Mouse (Mus musculus) ES-Bruce4 (cell line): ENCODE measurements at regions not wholly inside any gene's neighbourhood (a gene's known extent, or its start where the extent isn't known, plus 50 kb on each side); places are given as distances from the start of the nearest gene placed in this dataset.

Experiments
- H3K27ac ChIP-seq: 2 replicates; pipeline ENCODE4 v1.5.1; 2012; ENCODE audit warnings: low read length, inconsistent platforms; ENCODE audit not compliant: insufficient read depth
- H3K27me3 ChIP-seq: 2 replicates; pipeline ENCODE4 v1.6.1; 2012; ENCODE audit warnings: mild to moderate bottlenecking, low read length, inconsistent platforms; ENCODE audit not compliant: control insufficient read depth, poor library complexity, insufficient read depth, severe bottlenecking
- H3K36me3 ChIP-seq: 2 replicates; pipeline ENCODE4 v1.6.1; 2012; ENCODE audit warnings: inconsistent platforms, mild to moderate bottlenecking, low read length, moderate library complexity; ENCODE audit not compliant: control insufficient read depth, poor library complexity, insufficient read depth, severe bottlenecking
- H3K4me1 ChIP-seq: one replicate; pipeline ENCODE4 v1.8.1; 2011; ENCODE audit warnings: low read length; ENCODE audit not compliant: control insufficient read depth, insufficient read depth
- H3K4me3 ChIP-seq: 2 replicates; pipeline ENCODE4 v1.5.1; 2011; ENCODE audit warnings: low read depth, mild to moderate bottlenecking, low read length
- H3K9ac ChIP-seq: 2 replicates; pipeline ENCODE4 v1.6.1; 2012; ENCODE audit warnings: low read depth, mild to moderate bottlenecking, inconsistent platforms; ENCODE audit not compliant: poor library complexity, severe bottlenecking
- H3K9me3 ChIP-seq: replicated peaks from 2 replicates; pipeline ENCODE4 v1.6.1; 2012; ENCODE audit warnings: mild to moderate bottlenecking, low read length, inconsistent platforms; ENCODE audit not compliant: control insufficient read depth, poor library complexity, insufficient read depth, severe bottlenecking
- CTCF ChIP-seq: IDR thresholded peaks from one replicate; pipeline ENCODE4 v1.8.1; 2011; ENCODE audit warnings: low read depth, low read length
- EP300 ChIP-seq: IDR thresholded peaks from 2 replicates; pipeline ENCODE4 v1.6.1; 2011; ENCODE audit warnings: low read depth, low read length; ENCODE audit not compliant: insufficient read depth
- POLR2A ChIP-seq: IDR thresholded peaks from one replicate; pipeline ENCODE4 v1.8.1; 2011; ENCODE audit warnings: low read length; ENCODE audit not compliant: insufficient read depth

DNA sequence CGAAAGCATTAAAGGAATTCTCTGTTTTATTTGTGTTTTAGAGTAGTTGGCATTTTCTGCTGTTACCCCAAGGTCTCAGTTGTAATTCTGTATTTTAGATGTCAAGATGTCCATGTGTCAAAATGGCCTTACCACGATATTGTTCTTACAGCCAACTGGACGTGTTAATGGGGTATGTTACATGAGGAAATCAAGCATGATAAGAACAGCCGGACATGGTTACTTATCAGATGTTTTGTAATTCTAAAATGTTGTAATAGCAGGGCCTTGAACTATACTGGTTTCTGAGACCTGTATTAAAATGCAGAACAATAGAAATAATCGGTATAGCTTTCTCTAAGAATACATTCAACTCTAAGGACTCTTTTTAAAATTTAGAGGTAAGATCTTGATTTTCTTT, 201.3 kb downstream of the Foxo1 start:
- no peak overlapping the region for H3K27ac ChIP-seq
- no peaks in the 10 kb centered on the region for H3K36me3 ChIP-seq
- peaks cover 8% of the 10 kb centered on the region; the same call in 1 of the 2 replicates for H3K9me3 ChIP-seq
- TF ChIP-seq EP300 (no peak), CTCF (no peak), POLR2A (no peak)
- H3K27me3 ChIP-seq = no peaks in the 10 kb centered on the region
- H3K4me1 ChIP-seq = no peaks in the 10 kb centered on the region
- no peak overlapping the region for H3K9ac ChIP-seq
- H3K4me3 ChIP-seq = no peak overlapping the region

DNA sequence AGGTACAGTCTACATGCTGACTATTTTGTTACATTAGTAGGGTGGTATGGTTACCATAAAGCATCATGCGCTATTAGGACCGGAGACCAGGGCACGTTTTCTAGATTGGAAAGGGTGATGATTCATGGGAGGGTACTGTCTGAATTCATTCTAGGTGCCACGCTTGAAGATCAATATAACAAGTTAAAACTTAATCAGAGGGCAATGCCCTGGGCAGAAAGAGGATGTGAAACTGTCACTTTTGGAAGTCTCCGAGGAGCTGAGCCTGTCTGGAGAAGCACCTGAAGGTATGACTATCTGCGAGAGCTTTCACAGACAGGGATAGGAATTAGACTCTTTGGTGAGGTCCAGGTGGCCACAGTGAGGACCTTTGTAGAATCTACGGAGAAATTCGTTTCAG, 200.2 kb downstream of the Foxo1 start:
- Histone ChIP-seq H3K36me3 (no peaks in the 10 kb centered on the region), H3K9ac (no peak overlapping the region), H3K9me3 (peaks cover 8% of the 10 kb centered on the region; the same call in 1 of the 2 replicates), H3K27ac (no peak overlapping the region), H3K4me1 (peaks cover 4% of the 10 kb centered on the region), H3K4me3 (no peak overlapping the region), H3K27me3 (no peaks in the 10 kb centered on the region)
- TF ChIP-seq POLR2A = no peak
- TF ChIP-seq EP300 = no peak
- TF ChIP-seq CTCF = no peak

DNA sequence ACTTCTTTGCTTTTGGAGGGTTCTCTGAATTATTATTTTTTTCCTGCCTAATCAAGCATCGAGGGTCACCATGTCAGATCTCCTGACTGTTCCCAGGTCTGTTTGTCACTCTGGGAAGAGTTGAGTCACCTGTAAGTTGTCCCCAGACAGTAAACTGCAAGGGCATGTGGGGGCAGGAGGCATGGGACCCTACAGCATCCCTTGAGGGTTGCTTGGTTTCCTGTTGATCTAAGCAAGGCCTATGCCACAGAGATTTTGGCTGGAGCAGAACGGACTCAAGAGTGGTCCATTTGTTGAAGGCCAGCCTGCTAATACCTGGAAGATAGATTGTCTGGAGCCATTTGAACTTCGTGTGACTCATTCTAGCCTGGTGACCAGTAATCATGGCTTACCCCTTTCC, 199.7 kb downstream of the Foxo1 start:
- Histone ChIP-seq H3K27me3 (no peaks in the 10 kb centered on the region), H3K4me3 (no peak overlapping the region), H3K9ac (no peak overlapping the region), H3K27ac (no peak overlapping the region), H3K9me3 (peaks cover 8% of the 10 kb centered on the region; the same call in 1 of the 2 replicates), H3K4me1 (peaks cover 4% of the 10 kb centered on the region), H3K36me3 (no peaks in the 10 kb centered on the region)
- no peak for TF ChIP-seq CTCF
- no peak for TF ChIP-seq EP300
- TF ChIP-seq POLR2A = no peak

DNA sequence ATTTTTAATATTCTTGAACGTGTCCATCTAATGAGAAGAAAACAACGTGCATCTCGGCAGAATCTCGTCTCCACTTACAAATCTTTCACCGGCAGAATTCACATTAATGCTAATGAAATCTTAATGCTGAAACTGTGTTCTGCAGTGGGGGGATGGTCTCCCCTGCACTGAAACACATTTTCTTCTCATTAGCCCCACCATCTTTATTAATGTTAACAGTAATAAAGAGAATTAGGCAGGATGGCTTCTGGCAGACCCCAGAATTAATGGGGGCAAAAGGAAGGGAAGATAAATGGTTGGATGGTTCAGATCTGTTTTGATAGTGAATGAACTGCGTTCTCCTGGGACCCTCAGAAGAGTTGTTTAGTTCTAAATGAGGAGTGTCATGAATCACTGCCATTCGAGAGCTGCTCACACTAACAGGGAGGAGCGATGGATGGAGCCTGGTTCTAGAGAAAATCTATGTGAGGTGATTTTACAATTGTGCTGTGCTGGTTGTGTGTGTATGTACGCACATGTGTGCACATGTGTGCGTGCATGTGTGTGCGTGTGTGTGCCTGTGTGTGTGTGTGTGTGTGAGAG, 198.9 kb downstream of the Foxo1 start:
- peaks cover 8% of the 10 kb centered on the region; the same call in 1 of the 2 replicates for H3K9me3 ChIP-seq
- H3K27ac ChIP-seq = no peak overlapping the region
- TF ChIP-seq POLR2A = no peak
- TF ChIP-seq EP300 = no peak
- TF ChIP-seq CTCF = no peak
- H3K36me3 ChIP-seq = no peaks in the 10 kb centered on the region
- peaks cover 4% of the 10 kb centered on the region for H3K4me1 ChIP-seq
- H3K9ac ChIP-seq = no peak overlapping the region
- no peaks in the 10 kb centered on the region for H3K27me3 ChIP-seq
- no peak overlapping the region for H3K4me3 ChIP-seq

DNA sequence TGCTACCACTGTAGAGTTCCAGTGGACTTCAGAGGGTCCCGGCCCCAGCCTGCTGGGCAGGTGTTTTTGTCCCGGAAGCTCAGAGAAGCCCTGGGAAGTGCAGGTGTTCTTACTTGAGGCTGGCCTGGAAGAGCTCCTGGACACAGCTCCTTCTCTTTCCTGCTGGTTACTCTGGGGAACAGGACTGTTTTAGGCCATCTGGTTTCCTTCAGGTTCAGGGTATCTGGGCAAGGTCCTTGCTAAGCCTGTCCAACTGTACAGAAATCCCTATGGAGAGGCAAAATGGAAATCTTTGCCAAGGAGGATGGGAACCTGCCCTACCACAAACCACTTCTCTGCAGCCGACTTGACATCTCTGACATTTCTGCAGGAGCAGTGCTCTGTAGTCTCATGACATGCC, 198.4 kb downstream of the Foxo1 start:
- Histone ChIP-seq H3K36me3 (no peaks in the 10 kb centered on the region), H3K27ac (no peak overlapping the region), H3K4me3 (no peak overlapping the region), H3K4me1 (peaks cover 4% of the 10 kb centered on the region), H3K9ac (no peak overlapping the region), H3K9me3 (peaks cover 6% of the 10 kb centered on the region; the same call in 1 of the 2 replicates), H3K27me3 (no peaks in the 10 kb centered on the region)
- TF ChIP-seq POLR2A (no peak), EP300 (no peak), CTCF (no peak)

DNA sequence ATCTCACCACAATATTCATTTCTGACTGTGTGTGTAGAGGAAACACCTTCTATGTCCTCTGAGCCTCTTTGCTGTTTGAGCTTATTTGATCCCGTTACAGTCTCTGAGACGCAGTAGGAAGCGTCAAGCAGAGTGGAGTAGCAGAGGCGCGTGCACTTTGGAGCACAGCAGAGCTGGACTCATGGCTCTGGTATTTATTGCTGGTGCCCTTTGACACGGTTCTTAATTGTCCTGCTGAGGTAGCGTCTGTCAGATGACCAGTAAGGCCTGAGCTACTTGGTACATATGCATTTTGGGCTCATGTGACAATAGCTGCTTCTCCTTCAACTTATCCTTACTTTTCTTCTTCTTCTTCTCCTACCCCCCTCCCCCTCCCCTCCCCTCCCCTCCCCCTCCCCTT, 195.8 kb downstream of the Foxo1 start:
- no peak overlapping the region for H3K9ac ChIP-seq
- no peak overlapping the region for H3K4me3 ChIP-seq
- no peaks in the 10 kb centered on the region for H3K36me3 ChIP-seq
- peaks cover 4% of the 10 kb centered on the region for H3K4me1 ChIP-seq
- no peak for TF ChIP-seq CTCF
- 0 out of 2 replicates have a peak, but pooled peaks have one; percentile 11 for TF ChIP-seq EP300
- TF ChIP-seq POLR2A = no peak
- H3K27me3 ChIP-seq = no peaks in the 10 kb centered on the region
- H3K9me3 ChIP-seq = no peaks in the 10 kb centered on the region
- H3K27ac ChIP-seq = no peak overlapping the region
